In the genomic region with DNA sequence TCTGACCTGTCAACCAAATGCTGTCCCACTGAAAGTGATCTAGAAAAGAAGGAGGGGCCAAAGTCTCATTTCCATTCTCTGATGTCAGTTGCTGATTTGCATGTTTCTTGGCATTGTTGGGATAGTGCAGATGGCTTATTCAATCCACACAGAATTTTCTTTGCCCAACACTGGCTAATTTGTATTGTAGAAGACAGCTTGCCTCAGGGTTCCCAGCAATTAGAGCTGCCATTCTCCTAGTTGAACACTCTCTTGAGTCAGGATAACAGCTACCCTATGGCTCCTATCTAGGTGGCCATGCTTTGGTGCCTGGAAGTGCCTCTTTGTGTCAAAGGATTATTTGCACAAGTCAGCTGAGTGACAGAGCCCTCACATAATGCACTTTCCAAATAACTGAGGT, we compare ENCODE assay signal across 24 mouse cellular contexts.
DNase-seq lines count a peak whose midpoint lies in the region; ATAC-seq lines count a peak whose summit lies in the region.
"Had no signal": no experiment of that assay in that cellular context is flagged by ENCODE, and none has a peak within 500 bp of the region (broad histone marks: within the 10 kb centered on the region; RNA-seq: fewer than 3 reads in every experiment).

No protein-coding gene starts in this region.

- no peak overlapping the region for H3K9ac ChIP-seq in hindbrain, embryonic 16.5 days (ENCODE audit: low read depth, low read length)
- H3K9ac ChIP-seq in midbrain, embryonic 12.5 days (replicated peaks) = no peak overlapping the region
- no peak overlapping the region for H3K9ac ChIP-seq in forebrain, embryonic 12.5 days
- H3K9ac ChIP-seq: heart, embryonic 12.5 days; liver, embryonic 14.5 days; lung, embryonic 14.5 days had no signal

- no peak overlapping the region for H3K4me2 ChIP-seq in hindbrain, embryonic 16.5 days (ENCODE audit: low read length)
- H3K4me2 ChIP-seq in midbrain, embryonic 12.5 days (replicated peaks) = no peak overlapping the region
- no peak overlapping the region for H3K4me2 ChIP-seq in forebrain, embryonic 12.5 days
- H3K4me2 ChIP-seq: heart, embryonic 12.5 days; lung, embryonic 14.5 days had no signal

- H3K4me1 ChIP-seq in hindbrain, embryonic 16.5 days (ENCODE audit: control insufficient read depth, insufficient read depth, low read depth, low read length) = no peaks in the 10 kb centered on the region
- no peaks in the 10 kb centered on the region for H3K4me1 ChIP-seq in hindbrain, embryonic 10.5 days (replicated peaks)
- H3K4me1 ChIP-seq in midbrain, embryonic 12.5 days = no peaks in the 10 kb centered on the region
- no peaks in the 10 kb centered on the region for H3K4me1 ChIP-seq in midbrain, embryonic 10.5 days
- no peaks in the 10 kb centered on the region for H3K4me1 ChIP-seq in forebrain, embryonic 12.5 days
- H3K4me1 ChIP-seq: heart, embryonic 12.5 days; megakaryocyte, embryonic 14.5 days had no signal

- H3K27me3 ChIP-seq in hindbrain, embryonic 16.5 days (replicated peaks; ENCODE audit: control insufficient read depth, insufficient read depth, low read length) = no peaks in the 10 kb centered on the region
- H3K27me3 ChIP-seq in hindbrain, embryonic 10.5 days (ENCODE audit: insufficient read depth, poor library complexity, severe bottlenecking) = no peaks in the 10 kb centered on the region
- H3K27me3 ChIP-seq in midbrain, embryonic 12.5 days = no peaks in the 10 kb centered on the region
- H3K27me3 ChIP-seq in midbrain, embryonic 10.5 days (ENCODE audit: low read depth, poor library complexity, severe bottlenecking) = no peaks in the 10 kb centered on the region
- H3K27me3 ChIP-seq in forebrain, embryonic 12.5 days = no peaks in the 10 kb centered on the region
- H3K27me3 ChIP-seq: CH12.LX; heart, embryonic 12.5 days; megakaryocyte, embryonic 14.5 days; Patski had no signal

- H3K36me3 ChIP-seq in hindbrain, embryonic 16.5 days (ENCODE audit: control insufficient read depth, insufficient read depth, low read length) = no peaks in the 10 kb centered on the region
- no peaks in the 10 kb centered on the region for H3K36me3 ChIP-seq in hindbrain, embryonic 10.5 days
- H3K36me3 ChIP-seq in midbrain, embryonic 12.5 days = no peaks in the 10 kb centered on the region
- no peaks in the 10 kb centered on the region for H3K36me3 ChIP-seq in midbrain, embryonic 10.5 days
- no peaks in the 10 kb centered on the region for H3K36me3 ChIP-seq in forebrain, embryonic 12.5 days (replicated peaks)
- H3K36me3 ChIP-seq: G1E; heart, embryonic 12.5 days had no signal

- no peak overlapping the region for H3K27ac ChIP-seq in hindbrain, embryonic 16.5 days (ENCODE audit: low read depth, low read length)
- no peak overlapping the region for H3K27ac ChIP-seq in hindbrain, embryonic 10.5 days
- no peak overlapping the region for H3K27ac ChIP-seq in midbrain, embryonic 12.5 days (replicated peaks)
- H3K27ac ChIP-seq in midbrain, embryonic 10.5 days (replicated peaks) = no peak overlapping the region
- no peak overlapping the region for H3K27ac ChIP-seq in forebrain, embryonic 12.5 days
- H3K27ac ChIP-seq: kidney, postnatal 0 days; liver, embryonic 14.5 days had no signal

- no peak for DNase-seq in hindbrain, embryonic 10.5 days (ENCODE audit: low spot score)
- no peak for DNase-seq in midbrain, embryonic 10.5 days (ENCODE audit: low spot score)
- no peak for DNase-seq in adrenal gland, adult 8-10 months
- no peak for DNase-seq in lung, postnatal 10 days
- DNase-seq: adrenal gland, adult 2 months; cerebellum, adult 2 months; gastrocnemius, postnatal 25 days; heart, adult 18-20 months; heart, postnatal 10 days; kidney, adult 2 months; lung, embryonic 14.5 days; lung, postnatal 36 days; right cerebral cortex, postnatal 14 days had no signal

- no peaks in the 10 kb centered on the region for H3K9me3 ChIP-seq in hindbrain, embryonic 16.5 days (ENCODE audit: control insufficient read depth, low read length)
- H3K9me3 ChIP-seq in hindbrain, embryonic 10.5 days = no peaks in the 10 kb centered on the region
- no peaks in the 10 kb centered on the region for H3K9me3 ChIP-seq in midbrain, embryonic 12.5 days
- H3K9me3 ChIP-seq in midbrain, embryonic 10.5 days (replicated peaks) = no peaks in the 10 kb centered on the region
- H3K9me3 ChIP-seq in forebrain, embryonic 12.5 days = no peaks in the 10 kb centered on the region
- H3K9me3 ChIP-seq: G1E; heart, embryonic 12.5 days; megakaryocyte, embryonic 14.5 days had no signal

- H3K4me3 ChIP-seq in hindbrain, embryonic 16.5 days (ENCODE audit: low read length) = no peak overlapping the region
- no peak overlapping the region for H3K4me3 ChIP-seq in hindbrain, embryonic 10.5 days
- H3K4me3 ChIP-seq in midbrain, embryonic 12.5 days = no peak overlapping the region
- H3K4me3 ChIP-seq in midbrain, embryonic 10.5 days = no peak overlapping the region
- no peak overlapping the region for H3K4me3 ChIP-seq in forebrain, embryonic 12.5 days (replicated peaks)
- H3K4me3 ChIP-seq: heart, embryonic 12.5 days; megakaryocyte, embryonic 14.5 days had no signal

- ATAC-seq in hindbrain, embryonic 16.5 days = 0 out of 2 replicates have a peak, but pooled peaks have one; percentile 24
- 0 out of 2 replicates have a peak, but pooled peaks have one; percentile 41 for ATAC-seq in midbrain, embryonic 12.5 days (ENCODE audit: low FRiP score, low read depth)
- peak; percentile 30; the same call in 1 of the 2 replicates for ATAC-seq in forebrain, embryonic 12.5 days (ENCODE audit: low FRiP score)
- ATAC-seq: inflammation-experienced regulatory T-cells, adult 6 months; Patski had no signal
